Mouse (Mus musculus): ENCODE results near the gene Crabp2.

Gene Crabp2

DNA sequence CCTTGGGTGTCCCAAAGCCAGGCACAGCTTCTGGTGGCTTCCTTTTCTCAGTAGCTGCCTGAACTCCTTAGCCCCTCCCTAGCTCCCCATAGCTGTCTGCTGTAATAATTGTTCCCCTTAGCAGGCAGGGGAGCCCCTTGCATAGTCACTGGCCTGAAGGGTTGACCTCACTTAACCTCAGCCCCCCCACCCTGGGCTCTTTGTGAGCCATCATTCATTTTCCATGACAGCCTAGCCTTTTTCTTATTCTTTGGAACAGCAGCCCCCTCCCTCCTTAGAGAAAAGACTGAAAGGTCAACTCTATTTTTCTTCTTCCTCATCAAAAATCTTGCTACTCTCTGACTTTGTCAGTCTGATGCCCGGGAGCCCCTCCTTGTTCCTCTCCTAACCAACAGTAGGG is 10.5 kb downstream of the Crabp2 start:
- no peak for DNase-seq (ENCODE audit: low spot score)

DNA sequence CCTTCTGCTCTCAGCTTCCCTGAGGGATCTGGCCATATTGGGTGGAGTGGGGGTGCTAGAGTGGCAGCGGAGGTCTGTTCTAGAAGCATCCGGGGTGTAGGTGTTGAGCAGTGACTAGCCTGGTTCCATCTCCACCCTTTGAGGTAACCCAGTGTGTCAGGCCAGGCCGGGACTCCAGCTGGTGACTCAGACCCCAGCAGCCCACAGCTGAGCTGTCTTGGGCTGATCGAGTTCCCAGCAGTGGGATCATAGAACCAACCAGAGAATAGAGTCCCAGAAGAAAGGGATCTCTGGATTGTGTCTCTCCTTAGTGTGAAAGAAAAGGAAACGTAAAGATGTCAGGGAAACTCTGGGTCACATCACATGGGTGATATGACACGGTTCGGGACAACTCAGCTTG is 10.9 kb downstream of the Crabp2 start:
- DNase-seq (ENCODE audit: low spot score), result no peak

GRCm38 (mm10) chr3:87960191-87960585 is 11.7 kb downstream of the Crabp2 start:
- no peak for DNase-seq (ENCODE audit: low spot score)

DNA sequence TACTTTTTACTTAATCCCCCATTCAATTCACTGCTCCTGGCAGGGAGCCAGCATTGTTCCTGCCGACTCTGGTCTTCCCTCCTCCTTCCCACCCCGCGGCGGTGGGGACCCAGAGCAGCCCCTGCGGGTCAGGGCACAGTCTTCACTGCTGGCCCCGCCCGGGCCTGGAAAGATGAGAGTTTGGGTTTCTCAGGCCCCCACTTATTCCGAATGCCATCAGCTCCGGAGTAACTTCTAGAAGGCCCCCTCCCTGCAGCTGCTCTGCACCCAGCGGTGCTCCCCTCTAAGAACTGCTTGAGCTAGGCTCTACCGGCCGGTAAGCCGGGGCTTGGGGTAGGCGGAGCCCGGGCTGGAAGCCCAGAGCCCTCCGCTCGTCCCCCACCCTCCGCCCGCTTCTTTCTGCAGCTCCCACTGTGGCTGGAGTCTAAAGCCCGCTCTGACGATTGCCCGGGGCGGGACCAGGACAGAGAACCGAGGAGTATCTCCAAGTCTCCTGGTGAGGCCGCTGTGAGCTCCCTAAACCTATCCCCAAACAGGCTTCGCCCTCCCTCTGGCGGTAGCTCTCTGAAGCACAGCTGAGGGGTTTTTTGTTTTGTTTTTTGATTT is 12.2 kb downstream of the Crabp2 start:
- DNase-seq (ENCODE audit: low spot score), result peak; percentile 48

DNA sequence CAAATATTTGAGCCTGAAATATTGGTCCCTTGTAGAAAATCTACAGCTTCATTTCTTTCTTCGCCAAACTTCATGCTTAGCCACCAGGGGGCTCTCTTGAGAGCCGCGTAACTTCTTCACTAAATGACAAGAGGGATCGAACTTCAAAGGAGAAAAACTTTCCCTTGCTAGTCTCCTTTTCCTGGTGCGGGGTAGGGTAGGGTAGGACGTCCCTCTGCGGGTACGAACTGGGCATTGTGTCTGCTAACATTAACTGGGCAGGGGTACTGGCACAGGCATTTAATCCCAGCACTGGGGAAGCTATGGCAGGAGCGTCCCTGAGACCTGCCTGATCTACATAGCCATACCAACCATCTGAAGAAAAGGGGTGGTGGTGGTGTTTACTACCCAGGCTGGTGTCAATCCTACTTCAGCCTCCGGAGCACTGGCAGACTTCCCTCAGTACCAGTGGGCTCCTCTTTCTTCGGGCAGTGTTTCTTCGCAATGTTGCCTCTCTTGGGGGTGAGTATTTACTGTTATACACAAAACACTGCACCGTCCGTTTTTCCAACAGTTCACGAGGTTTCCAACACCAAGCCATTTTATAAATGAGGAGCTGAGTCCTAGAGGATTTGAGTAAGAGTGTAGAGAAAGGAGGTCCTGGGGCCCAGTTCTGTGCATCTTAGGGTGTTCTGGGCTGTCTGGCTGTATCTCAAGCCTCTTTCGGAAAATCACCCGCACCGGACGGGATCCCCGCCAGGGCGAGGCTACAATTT is 21.9 kb downstream of the Crabp2 start:
- DNase-seq (ENCODE audit: low spot score), result peak; percentile 33

DNA sequence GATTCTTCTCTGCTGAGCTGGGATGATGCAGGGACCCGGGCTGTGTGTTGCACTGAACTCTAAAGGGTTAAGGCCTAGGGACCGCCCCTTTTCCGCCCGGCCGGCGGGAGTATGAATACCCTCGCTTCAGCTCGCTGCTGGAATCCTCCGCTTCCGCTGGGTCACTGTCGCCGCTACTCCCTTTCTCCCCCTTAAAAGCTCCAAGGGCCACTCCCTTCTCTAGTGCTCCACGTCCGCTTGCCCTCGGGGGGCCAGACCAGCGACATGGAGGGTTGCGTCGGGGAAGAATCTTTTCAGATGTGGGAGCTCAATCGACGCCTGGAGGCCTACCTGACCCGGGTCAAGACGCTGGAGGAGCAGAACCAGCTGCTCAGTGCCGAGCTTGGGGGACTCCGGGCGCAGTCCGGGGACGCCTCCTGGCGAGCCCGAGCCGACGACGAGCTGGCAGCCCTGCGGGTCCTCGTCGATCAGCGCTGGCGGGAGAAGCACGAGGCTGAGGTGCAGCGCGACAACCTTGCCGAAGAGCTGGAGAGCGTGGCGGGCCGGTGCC is 22.5 kb downstream of the Crabp2 start, which contains the start of gene Nes:
Gene Nes, plus strand, starts transcription at position 140 of the 550 bp plus-strand sequence.
- no peak for DNase-seq (ENCODE audit: low spot score)

- no peak for DNase-seq (ENCODE audit: low spot score)
Observed at GRCm38 (mm10) chr3:87971489-87972202, 23.2 kb downstream of the Crabp2 start.

- no peak for DNase-seq (ENCODE audit: low spot score)
Observed at GRCm38 (mm10) chr3:87972203-87972664, 23.8 kb downstream of the Crabp2 start.

GRCm38 (mm10) chr3:87972776-87973175 is 24.3 kb downstream of the Crabp2 start:
- no peak for DNase-seq (ENCODE audit: low spot score)

DNA sequence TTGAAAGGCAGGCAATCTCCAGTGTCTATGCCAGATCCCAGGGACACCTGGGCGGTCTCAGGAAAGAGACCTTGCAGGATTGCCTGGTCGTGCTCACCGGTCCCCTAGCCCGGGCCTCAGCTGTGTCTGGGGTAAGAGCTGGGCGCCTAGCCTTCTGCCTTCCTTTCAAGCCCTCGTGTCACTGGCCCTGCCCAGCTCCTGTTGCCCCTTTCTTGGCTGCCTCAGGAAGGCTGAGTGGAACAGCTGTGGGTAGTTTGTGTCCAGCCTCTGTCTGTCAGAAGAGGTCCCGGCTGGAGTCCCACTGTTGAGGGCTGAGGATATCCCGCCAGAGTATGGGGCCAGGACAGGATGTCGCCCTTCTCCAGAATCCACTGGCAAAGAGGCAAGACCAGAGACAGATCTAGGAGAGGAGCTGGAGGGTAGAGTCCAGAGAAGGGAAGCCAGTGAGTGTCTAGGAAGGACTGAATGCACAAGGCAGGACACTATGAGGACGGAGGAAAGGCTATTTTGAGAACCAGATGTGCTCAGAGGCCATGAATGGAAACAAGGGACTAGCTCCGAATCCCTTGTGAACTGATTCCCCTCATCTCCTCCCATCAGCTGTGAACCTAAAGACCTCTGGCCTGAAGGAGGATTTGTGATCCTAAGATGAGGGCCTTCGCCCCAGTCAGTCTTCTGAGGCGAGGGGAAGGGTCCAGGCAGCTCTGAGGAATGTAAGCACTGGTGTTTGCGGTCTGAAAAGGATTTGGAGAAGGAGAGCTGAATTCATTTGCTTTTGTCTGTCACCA is 25.3 kb downstream of the Crabp2 start:
- no peak for DNase-seq (ENCODE audit: low spot score)

GRCm38 (mm10) chr3:87974381-87974987 is 26.0 kb downstream of the Crabp2 start:
- DNase-seq (ENCODE audit: low spot score), result no peak

DNA sequence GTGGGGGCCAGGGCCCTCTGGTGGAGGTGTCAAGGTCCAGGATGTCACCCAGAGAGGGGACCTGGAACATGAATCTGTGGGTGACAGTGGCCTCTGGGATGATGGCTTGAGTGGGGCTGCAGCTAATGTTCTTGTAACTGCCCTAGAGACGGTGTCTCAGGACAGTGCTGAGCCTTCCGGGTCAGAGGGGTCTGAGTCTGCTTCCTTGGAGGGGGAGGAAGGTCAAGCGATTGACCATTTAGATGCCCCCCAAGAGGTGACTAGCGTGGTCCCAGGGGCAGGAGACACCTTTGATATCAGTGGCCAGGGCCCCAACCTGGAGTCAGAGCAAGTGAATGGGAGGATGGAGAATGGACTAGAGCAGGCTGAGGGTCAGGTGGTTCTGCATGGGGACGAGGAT is 31.0 kb downstream of the Crabp2 start:
- no peak for DNase-seq (ENCODE audit: low spot score)

- DNase-seq (ENCODE audit: low spot score), result no peak
Observed at GRCm38 (mm10) chr3:87980085-87980484, 31.6 kb downstream of the Crabp2 start.

GRCm38 (mm10) chr3:87980728-87981127 is 32.3 kb downstream of the Crabp2 start:
- no peak for DNase-seq (ENCODE audit: low spot score)

DNA sequence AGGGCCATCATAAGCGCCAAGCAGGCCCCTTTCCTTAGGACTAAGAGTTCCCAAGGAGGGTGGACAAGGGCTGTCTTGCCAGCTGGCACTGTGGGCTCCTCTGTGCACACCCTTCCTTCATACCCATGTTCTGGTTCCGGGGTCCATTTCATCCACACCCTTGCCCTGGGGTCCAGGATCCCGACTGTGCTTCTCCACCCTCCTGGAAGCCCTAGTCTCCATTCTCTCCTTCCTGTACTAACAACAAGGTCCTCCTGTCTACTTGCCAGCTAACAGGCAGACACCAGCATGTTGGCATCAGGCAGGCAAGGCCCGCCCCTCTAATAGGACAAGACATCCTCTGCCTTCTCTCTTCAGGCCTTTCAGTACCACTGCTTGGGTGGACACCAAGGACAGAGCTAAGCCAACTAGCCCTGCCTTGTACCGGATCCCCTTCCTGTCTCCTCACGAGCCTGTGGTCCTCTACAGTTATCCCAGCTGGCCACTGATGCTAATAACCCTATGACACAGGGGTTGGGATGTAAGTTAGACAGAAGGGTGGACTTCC is 32.8 kb downstream of the Crabp2 start:
- no peak for DNase-seq (ENCODE audit: low spot score)

- no peak for DNase-seq (ENCODE audit: low spot score)
Observed at GRCm38 (mm10) chr3:87981894-87982835, 33.7 kb downstream of the Crabp2 start.

DNA sequence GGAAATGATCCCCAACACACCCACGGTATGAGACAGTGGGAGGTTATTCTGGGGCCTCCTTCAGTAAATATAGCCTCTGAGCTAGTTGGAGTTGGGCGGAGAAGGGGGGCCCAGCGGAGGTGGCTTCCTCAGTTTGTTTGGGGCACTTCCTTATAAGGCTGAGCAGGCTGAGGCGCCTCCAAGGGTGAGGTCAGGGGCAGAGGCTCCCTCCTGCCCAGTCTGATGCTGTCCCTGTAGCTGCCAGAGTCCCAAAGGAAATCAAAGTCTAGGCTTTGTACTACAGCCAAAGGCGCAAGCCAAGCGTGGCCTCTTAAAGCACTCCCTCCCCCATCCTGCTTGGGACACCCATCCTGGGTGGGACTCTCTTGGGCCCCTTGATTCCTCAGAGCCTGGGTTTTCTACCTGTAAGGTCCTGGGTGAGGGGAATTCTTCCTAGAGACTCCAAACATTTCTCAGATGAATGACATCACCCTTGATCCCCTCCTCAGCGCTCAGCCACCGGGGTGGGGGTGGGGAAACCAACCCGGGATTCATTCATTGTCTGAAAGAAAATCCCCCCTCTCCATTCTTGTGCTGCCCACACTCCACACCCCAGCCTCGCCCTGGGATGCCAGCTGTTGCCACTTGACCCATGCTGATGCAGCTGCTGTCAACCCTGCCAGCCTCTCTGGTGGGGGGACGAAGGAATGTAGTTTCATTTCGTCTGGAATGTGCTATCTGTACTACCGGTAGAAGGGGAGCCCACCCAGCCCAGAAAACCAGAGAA is 34.6 kb downstream of the Crabp2 start:
- no peak for DNase-seq (ENCODE audit: low spot score)

DNA sequence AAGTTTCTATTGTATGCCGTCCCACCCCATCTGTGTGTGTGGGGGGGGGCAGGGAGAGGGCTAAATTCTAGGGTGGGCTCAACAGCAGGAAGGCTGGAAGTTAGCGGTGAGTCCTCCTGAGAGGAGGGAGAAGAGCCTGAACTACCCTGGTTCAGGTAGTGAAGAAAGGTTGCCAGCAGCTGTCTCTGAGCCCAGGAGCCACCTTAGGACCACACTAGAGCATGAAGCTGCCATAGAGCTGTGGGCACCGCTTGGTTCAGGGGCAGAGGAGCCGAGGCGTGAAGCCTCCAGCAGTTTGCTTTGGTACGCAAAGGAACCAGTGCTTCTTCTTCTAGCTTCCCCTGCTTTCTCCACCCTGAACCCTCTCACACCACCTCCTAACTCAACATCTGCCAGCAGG is 35.2 kb downstream of the Crabp2 start:
- DNase-seq (ENCODE audit: low spot score), result no peak

- no peak for DNase-seq (ENCODE audit: low spot score)
Observed at GRCm38 (mm10) chr3:87984094-87984493, 35.6 kb downstream of the Crabp2 start.
